Mouse (Mus musculus): ENCODE data around the gene S1pr5. TPM values are rescaled to one million over a fixed set of nuclear protein-coding genes. Genes with fewer than 3 reads are reported as not detected.

S1pr5 gene
- polyA plus RNA-seq, 1 experiment from 2014 or later: 0.13 TPM

DNA sequence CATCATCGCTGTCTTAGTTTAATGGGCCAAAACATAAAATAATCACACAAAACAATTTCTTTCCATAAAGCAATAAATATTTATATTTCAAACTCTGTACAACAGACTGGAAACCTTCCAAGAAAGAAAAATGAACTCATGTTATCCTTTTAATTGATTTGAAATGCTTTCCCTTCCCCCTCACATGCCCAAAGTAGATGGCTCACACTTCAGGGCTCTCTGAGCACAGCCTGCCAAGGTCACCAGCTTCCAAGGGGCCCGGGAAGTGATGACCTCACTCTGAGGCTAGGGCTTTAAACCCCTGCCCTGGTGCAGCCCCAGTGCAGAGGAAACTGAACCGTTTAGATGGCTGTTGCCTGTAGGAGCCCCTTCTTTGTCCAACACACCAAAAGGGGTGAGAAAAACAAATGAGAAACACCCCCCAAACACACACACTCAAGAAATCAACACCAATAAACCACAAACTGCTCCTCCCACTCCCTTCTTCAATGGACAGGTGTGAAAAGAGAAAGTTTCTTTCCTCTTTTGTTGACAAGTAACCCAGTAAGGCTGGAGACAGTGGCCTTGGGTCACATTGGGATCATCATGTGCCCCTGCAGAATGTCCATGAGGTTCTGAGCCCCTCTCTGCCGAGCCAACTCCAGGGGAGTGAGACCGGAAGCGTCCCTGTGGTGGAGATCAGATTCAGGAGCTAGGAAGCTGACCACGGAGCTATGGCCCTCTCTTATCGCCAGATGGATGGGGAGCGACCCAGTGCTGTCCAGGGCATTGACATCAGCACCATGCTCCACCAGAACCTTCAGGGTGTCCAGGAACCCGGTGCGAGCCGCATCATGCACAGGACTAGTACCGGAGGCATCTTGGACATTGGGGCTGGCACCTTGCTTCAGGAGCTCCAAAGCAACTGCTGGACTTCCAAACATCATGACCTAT is 40.4 kb upstream of the S1pr5 start:
- DNase-seq (ENCODE audit: low spot score): peak; percentile 67

DNA sequence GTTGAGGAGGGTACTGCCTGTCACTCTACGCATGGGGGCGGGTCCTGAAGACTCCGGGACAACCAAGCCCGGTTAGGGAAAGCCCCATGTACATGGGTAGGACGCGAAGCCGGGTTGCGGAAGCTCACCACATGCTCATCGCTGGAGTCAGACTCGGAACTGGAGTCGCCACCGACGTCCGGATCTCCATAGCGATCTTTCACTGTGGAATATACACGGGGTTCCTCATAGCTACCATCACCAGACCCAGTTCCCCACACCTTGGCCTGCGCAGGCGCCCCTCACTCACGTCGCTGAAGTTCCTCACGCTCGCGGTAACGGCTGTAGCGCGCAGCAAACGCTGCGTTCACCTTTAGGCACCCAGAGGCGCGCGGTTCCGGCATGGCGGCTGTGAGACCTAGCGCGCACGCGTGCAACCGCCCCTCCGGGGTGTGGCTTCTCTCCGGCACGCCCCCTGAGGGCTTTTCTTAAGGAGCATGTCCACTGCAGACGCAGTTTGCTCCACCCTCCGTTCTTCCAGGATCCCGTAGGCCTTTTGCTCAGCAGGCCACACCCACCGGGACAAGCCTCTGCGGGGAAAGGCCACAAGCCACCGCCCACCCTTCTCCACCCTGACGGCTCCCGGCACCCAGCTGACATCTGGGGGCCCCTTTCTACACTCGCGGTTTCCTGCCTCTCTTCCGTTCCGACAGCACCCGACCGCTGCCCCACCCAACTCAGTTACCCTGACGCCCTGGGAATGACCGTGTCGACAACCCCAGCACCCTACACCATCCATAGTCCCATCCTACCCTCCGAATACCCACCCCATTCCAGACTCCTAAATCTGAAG is 39.5 kb upstream of the S1pr5 start, which contains the start of gene Kri1:
Kri1 (minus strand) TSS at position 399 of the 832 bp plus-strand sequence.
- DNase-seq (ENCODE audit: low spot score) (peak; percentile 100), ATAC-seq (peak; percentile 72)
- H3K36me3 ChIP-seq (ENCODE audit: insufficient read depth, low read length): no peaks in the 10 kb centered on the region; the same call in 1 of the 2 replicates
- peaks cover 19% of the 10 kb centered on the region for H3K4me1 ChIP-seq (ENCODE audit: insufficient read depth, low read depth, low read length)
- under 1% methylated on average over 55 of the region's 59 CpGs for WGBS
- TF ChIP-seq EP300 (IDR thresholded peaks at IDR 0.05): peak; percentile 78; the same call in 1 of the 2 replicates
- TF ChIP-seq CTCF (IDR thresholded peaks at IDR 0.05): 0 out of 2 replicates have a peak, but pooled peaks have one; percentile 5
- H3K9ac ChIP-seq (replicated peaks; ENCODE audit: low read depth): peak within 1 kb of the TSS; percentile 63
- peak within 1 kb of the TSS; percentile 78 for H3K4me2 ChIP-seq (replicated peaks; ENCODE audit: low read depth, low read length)
- H3K9me3 ChIP-seq (ENCODE audit: low read length): no peaks in the 10 kb centered on the region
- H3K27ac ChIP-seq (ENCODE audit: low read length): peak within 1 kb of the TSS; percentile 84
- H3K27me3 ChIP-seq (replicated peaks; ENCODE audit: insufficient read depth, low read length): no peaks in the 10 kb centered on the region
- peak within 1 kb of the TSS; percentile 76 for H3K4me3 ChIP-seq (ENCODE audit: low read depth, low read length)

More for the DNA sequence above, 40.4 kb upstream of the S1pr5 start:
- H3K36me3 ChIP-seq (ENCODE audit: insufficient read depth, low read length): no peaks in the 10 kb centered on the region
- peaks cover 19% of the 10 kb centered on the region for H3K4me1 ChIP-seq (ENCODE audit: insufficient read depth, low read depth, low read length)
- H3K27ac ChIP-seq (ENCODE audit: low read length): peak overlapping the region; percentile 84
- peak overlapping the region; percentile 76 for H3K4me3 ChIP-seq (ENCODE audit: low read depth, low read length)
- H3K4me2 ChIP-seq (replicated peaks; ENCODE audit: low read depth, low read length): peak overlapping the region; percentile 78
- no peaks in the 10 kb centered on the region for H3K9me3 ChIP-seq (ENCODE audit: low read length)
- 71% methylated on average over 13 of the region's 13 CpGs for WGBS
- TF ChIP-seq EP300 (IDR thresholded peaks at IDR 0.05) (peak; percentile 52; the same call in 1 of the 2 replicates), CTCF (IDR thresholded peaks at IDR 0.05) (no peak)
- H3K27me3 ChIP-seq (replicated peaks; ENCODE audit: insufficient read depth, low read length): no peaks in the 10 kb centered on the region
- no peak for ATAC-seq
- no peak overlapping the region for H3K9ac ChIP-seq (replicated peaks; ENCODE audit: low read depth)

DNA sequence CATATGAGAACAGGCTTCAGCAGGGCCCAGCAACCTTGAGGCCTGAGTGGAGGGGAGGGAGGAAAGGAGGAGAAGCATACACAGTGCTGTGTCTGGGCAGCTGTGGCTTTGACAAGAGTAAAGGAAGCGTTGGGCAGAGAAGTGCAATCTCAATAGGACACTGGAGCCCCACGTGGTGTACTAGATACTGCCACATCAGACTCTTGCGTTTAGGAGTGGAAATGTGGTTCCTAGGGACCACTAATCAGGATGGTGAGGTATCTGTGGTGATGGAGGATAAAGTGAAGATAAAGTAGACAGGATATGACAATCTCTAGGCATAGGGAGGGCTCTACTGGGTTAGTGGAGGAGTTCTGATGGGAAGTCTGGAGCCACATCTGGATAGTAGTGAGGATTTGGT is 38.5 kb upstream of the S1pr5 start:
- WGBS: 46% methylated on average over 3 of the region's 3 CpGs
- no peaks in the 10 kb centered on the region for H3K27me3 ChIP-seq (replicated peaks; ENCODE audit: insufficient read depth, low read length)
- peak overlapping the region; percentile 78 for H3K4me2 ChIP-seq (replicated peaks; ENCODE audit: low read depth, low read length)
- H3K9ac ChIP-seq (replicated peaks; ENCODE audit: low read depth): no peak overlapping the region
- no peak for TF ChIP-seq EP300 (IDR thresholded peaks at IDR 0.05)
- no peak for TF ChIP-seq CTCF (IDR thresholded peaks at IDR 0.05)
- DNase-seq (ENCODE audit: low spot score) (no peak), ATAC-seq (no peak)
- no peaks in the 10 kb centered on the region for H3K9me3 ChIP-seq (ENCODE audit: low read length)
- H3K27ac ChIP-seq (ENCODE audit: low read length): no peak overlapping the region; the same call in 1 of the 2 replicates
- H3K4me3 ChIP-seq (ENCODE audit: low read depth, low read length): no peak overlapping the region
- no peaks in the 10 kb centered on the region; the same call in 1 of the 2 replicates for H3K36me3 ChIP-seq (ENCODE audit: insufficient read depth, low read length)
- H3K4me1 ChIP-seq (ENCODE audit: insufficient read depth, low read depth, low read length): peaks cover 19% of the 10 kb centered on the region

DNA sequence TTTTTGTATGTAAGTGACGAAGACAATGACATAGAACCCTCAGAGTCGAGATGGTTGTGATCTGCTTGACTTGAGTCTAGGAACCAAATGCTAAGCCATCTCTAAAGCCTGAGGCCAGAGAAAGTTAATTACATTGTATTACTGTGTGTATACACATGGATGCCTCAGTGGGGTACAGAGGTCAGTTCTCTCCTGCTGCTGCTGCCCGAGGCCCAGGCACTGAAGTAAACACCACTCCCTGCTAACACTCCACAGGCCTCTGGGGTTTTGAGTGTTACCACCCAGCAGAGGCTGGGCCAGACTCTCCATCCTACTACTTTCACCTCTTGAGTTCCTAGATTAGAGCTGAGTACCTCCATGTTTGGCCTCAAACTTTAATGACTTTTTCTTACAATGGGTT is 35.8 kb upstream of the S1pr5 start:
- 0 out of 2 replicates have a peak overlapping the region, but pooled peaks have one; percentile 26 for H3K27ac ChIP-seq (ENCODE audit: low read length)

DNA sequence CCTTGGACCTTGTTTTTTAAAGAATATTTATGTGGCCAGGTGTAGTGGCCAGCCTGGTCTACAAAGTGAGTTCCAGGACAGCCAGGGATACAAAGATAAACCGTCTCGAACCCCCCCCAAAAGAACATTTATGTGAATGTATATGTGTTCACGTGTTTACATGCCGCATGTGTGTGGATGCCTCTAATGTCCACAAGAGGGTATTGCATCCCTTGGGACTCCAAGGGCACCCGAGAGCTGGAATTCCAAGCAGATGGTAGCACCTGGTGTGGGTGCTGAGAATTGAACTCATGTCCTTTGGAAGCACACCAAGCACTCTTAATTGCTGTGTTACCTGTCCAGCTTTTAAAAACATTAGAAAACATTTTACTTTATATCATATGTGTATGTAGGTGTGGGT is 35.3 kb upstream of the S1pr5 start:
- Histone ChIP-seq H3K4me3 (ENCODE audit: low read depth, low read length) (no peak overlapping the region), H3K27me3 (replicated peaks; ENCODE audit: insufficient read depth, low read length) (no peaks in the 10 kb centered on the region), H3K36me3 (ENCODE audit: insufficient read depth, low read length) (peaks cover 3% of the 10 kb centered on the region; the same call in 1 of the 2 replicates), H3K4me1 (ENCODE audit: insufficient read depth, low read depth, low read length) (peaks cover 14% of the 10 kb centered on the region), H3K4me2 (replicated peaks; ENCODE audit: low read depth, low read length) (no peak overlapping the region), H3K9ac (replicated peaks; ENCODE audit: low read depth) (no peak overlapping the region), H3K9me3 (ENCODE audit: low read length) (no peaks in the 10 kb centered on the region), H3K27ac (ENCODE audit: low read length) (no peak overlapping the region)
- 90% methylated on average over 5 of the region's 5 CpGs for WGBS
- ATAC-seq (no peak), DNase-seq (ENCODE audit: low spot score) (no peak)
- peak; percentile 40 for TF ChIP-seq CTCF (IDR thresholded peaks at IDR 0.05)
- no peak for TF ChIP-seq EP300 (IDR thresholded peaks at IDR 0.05)

More for the DNA sequence above, 35.8 kb upstream of the S1pr5 start:
- H3K36me3 ChIP-seq (ENCODE audit: insufficient read depth, low read length): peaks cover under 1% of the 10 kb centered on the region; the same call in 1 of the 2 replicates
- no peak overlapping the region for H3K4me3 ChIP-seq (ENCODE audit: low read depth, low read length)
- H3K27me3 ChIP-seq (replicated peaks; ENCODE audit: insufficient read depth, low read length): no peaks in the 10 kb centered on the region
- peak; percentile 7; the same call in 1 of the 2 replicates for ATAC-seq
- no peak overlapping the region for H3K9ac ChIP-seq (replicated peaks; ENCODE audit: low read depth)
- DNase-seq (ENCODE audit: low spot score): peak; percentile 63
- TF ChIP-seq EP300 (IDR thresholded peaks at IDR 0.05): no peak
- TF ChIP-seq CTCF (IDR thresholded peaks at IDR 0.05): no peak
- peaks cover 18% of the 10 kb centered on the region for H3K4me1 ChIP-seq (ENCODE audit: insufficient read depth, low read depth, low read length)
- H3K9me3 ChIP-seq (ENCODE audit: low read length): no peaks in the 10 kb centered on the region
- WGBS: 74% methylated on average over 3 of the region's 3 CpGs
- H3K4me2 ChIP-seq (replicated peaks; ENCODE audit: low read depth, low read length): no peak overlapping the region

Measured in lung, postnatal 0 days (tissue).